Mouse (Mus musculus): ENCODE measurements around the gene Gpr27.

The Gpr27 gene

DNA sequence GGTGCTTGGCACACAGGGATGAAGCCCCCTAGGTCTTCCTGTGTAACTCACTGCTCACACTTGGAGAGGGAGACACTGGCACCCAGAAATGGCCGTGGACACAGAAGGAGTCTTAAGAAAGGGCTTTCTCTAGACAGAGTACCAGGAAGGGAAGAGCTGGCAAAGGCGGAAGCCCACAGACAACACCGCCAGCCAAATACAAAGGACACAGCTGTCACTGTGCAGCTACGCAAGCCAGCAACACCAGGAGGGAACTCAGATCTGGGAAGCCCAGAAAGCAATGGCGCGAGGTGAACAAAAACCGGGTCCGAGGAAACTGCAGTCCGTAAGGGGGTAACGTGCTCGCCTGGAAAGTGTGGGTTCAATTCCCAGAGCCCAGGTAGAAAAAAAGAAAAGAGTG is 14.4 kb upstream of the Gpr27 start:
- DNase-seq = no peak

DNA sequence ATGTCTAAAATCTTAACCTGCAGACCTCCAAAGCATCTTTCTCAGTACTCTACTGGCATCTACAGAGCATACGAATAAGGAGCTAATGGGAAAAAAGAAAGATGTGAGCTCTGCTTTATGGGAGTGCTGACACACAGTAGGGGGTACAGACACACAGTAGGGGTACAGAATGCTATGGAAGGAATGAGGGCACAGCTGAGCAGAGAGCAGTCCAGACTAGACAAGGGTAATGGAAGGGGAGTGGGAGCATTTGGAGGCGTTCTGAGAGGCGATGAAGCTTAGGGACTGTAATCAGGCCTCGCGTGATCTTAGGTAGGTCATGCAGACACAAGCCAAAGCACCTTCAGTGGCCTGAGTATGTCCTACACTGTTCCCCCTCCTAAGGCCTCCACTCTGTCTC is 8.5 kb upstream of the Gpr27 start:
- no peak for DNase-seq

DNA sequence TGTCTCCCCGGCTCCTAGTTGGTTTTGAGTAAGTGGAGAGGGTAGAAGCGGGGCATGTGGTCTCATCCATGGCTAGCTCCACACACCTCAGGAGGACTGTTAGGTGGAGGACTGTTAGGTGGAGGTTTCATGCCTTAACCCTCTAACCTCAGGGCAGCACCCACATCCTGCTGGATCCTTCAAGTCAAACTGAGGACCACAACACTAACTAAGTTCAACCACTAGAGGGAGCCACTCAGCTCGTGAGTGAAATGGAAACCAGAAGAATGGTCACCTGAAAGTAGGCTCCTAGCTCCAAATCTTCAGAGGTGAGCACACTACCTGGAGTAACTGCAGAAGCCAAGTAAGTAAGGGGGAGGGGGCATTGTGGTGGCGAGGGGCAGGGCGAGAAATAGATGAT is 7.6 kb upstream of the Gpr27 start:
- no peak for DNase-seq

GRCm38 (mm10) chr6:99688513-99688912 is 4.0 kb upstream of the Gpr27 start:
- no peak for DNase-seq

- no peak for DNase-seq
These were observed 743 bp upstream of the Gpr27 start for GRCm38 (mm10) chr6:99691666-99692205.

GRCm38 (mm10) chr6:99692916-99693841 is 700 bp downstream of the Gpr27 start:
- no peak for DNase-seq

DNA sequence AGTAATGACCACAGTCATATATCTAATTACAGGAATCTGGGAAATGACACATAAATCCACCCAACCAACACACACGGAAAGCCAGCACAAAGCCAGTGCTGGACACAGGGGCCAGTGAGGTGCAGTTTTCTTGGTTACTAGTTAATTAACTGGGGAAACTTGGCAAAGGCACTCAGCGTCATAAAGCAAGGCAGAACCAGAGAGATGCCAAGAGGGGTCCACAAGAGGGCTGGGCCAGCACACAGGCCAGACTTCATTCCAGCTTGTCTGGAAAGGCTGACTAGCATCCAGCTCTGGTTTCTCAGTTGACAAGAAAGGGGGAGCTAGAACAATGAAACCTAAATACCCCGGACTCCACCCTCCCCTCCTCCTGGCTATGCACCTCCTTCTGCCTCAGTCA is 8.0 kb downstream of the Gpr27 start:
- DNase-seq = peak; percentile 42

DNA sequence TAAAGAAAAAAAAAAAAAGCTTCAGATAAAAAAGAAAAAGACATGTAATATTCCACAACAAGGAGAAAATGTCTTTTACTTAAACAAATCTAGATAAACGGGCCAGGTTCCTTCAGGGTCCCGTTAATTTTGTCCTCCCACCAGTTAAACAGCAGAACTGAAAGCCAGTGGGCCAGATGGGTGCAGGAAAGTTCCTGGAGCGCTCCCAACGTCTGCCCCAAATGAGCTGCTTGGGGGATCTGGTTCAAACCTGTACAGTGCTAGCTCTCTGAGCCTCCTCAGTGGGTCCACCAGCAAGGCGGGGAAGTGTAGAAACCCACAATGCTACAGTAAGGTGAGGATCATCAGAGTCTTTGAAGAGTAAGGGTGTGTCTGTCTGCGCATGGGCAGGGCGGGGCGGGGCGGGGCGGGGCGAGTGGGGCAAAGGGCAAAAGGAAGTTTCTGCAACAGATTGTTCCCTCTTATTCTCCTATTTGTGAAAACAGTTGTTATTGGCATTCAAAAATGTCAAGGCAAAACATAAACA is 19.2 kb downstream of the Gpr27 start:
- DNase-seq = no peak

DNA sequence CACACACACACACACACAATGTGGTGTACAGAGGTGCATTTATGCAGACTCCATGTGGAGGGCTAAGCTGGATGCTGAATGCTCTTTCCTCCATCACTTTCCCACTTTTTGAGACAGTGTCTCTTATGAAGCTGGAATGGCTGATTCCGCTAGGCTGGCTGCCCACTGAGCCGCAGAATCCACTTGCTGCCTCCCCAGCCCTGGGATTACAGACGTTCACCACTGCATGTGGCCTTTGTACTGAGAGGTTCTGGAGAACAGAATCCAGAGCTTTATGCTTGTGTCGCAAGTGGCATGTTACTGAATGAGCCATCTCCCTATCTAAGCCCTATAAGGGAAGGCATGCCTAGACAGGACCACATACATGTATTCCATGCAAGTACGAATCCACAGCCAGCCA is 20.8 kb downstream of the Gpr27 start:
- DNase-seq = no peak

DNA sequence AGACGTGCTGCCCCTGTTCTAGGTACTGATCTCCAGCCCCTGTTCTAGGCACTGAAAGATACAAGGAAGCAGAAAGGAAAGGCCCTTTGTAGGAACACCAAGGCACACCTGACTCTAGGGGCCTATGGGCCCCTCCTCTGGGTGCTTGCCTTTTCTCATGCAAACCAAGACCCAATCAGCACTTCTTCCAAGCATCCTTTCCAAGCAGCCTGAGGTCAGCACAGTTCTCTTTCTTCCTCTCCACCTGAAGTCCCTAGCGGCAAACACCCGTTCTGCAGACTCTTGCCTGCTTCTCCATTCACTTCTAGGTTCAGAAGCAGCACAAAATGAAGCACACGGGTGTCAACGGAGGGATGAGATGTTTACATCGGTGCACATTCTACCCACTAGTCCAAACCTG is 22.7 kb downstream of the Gpr27 start:
- no peak for DNase-seq

DNA sequence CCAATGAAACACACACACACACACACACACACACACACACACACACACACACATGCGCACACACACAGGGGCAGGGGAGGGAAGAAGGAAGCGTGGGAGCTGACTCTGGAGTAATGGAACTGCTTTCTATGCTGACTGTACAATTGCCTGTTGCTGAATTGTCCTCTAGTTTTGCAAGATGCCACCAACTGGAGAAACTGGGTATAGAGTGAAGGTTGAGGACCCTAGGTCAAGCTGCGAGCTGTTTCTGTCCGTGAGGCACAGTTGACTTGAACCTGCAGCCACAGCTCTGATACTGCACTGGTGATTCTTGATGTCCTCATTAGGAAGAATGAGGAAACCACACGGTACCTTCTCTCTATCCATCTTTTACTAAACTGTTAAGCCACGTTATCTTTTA is 23.4 kb downstream of the Gpr27 start:
- DNase-seq = no peak

GRCm38 (mm10) chr6:99721032-99721431 is 28.6 kb downstream of the Gpr27 start:
- no peak for DNase-seq

DNA sequence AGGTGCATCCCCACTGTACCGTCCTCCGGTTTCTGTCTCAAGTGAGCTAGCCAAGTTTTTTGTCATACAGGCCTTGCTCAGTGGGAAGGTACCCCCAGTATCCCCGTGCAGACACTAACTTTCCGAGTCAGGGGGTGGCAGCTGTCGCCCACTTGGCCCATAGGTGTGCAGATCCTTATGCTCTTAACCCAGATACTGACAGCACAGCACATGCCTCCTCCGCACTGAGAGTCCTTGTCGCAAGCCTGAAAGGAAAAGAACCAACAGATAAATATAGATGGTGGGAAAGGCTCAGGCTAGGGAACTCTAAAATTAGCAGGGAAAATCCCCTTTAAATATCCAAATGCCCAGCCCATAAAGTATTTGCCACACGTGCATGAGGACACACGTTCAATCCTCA is 29.9 kb downstream of the Gpr27 start:
- DNase-seq = no peak

DNA sequence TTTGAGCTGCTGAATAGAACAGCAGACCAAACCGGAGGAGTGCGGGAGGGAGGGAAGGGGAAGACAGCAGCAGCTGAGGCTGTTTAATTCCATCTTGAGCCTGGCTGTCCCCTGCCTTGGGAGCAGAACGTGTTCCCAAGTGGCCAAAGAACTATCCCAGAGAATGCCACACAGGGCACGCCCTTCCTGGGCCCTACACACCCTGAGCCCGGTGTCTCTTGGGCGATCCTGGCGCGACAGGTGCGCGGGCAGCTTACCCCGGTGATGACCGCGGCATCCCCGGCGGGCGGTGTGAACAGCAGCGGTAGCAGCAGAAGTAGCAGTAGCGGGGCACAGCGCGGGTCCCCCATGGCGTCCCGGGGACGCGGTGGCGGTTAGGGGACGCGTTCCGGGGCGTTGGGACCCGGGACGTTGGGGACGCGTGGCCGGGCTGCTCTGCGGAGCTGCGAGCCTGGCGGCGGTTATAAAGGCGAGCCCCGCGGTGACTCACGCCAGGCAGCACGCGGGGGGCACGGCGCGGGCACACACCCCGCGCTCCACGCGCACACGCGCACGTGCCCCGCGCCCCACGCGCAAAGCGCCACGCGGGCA is 33.6 kb downstream of the Gpr27 start, which contains the start of gene Prok2:
TSS of gene Prok2 (minus strand) at position 422 of the 591 bp plus-strand sequence.
- no peak for DNase-seq

GRCm38 (mm10) chr6:99726576-99727303 is 34.3 kb downstream of the Gpr27 start:
- no peak for DNase-seq

- no peak for DNase-seq
These were observed 37.4 kb downstream of the Gpr27 start for GRCm38 (mm10) chr6:99729853-99730252.

DNA sequence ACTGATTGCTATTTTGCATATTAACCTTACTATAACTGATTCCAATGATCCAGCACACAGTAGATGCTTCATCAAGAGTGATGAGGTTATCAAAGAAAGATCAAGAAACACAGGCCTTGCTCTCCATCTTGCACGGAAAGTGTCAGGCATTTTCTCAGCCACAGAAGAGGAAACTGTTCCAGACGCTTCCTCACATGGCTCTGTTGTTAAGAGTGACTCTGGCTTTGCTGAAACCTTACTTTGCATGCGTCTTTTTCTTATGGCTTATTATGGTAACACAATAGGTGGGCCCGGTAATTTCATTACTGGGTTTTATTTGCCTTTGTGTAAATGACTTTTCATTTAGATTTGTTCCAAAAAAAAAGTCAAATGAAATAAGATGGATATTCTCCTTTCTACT is 39.4 kb downstream of the Gpr27 start:
- DNase-seq = no peak

DNA sequence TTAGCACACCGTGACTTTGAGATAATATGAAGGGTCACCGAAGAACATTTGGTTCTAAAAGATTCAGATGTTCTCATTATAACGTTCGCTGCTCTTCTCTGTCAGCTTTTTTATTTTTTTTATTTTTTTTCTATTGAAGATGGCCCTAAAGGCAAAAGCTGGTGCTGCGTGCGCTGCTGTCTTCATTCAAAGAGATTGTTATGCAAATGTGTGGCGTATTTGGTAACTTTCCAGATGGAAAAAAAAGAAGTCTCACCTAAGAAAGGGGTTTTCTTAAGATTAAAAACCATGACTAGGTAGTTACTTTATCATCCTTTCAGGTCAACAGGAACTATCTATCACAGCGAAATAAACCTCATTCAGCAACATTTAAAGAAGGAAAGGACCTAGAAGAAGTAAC is 40.2 kb downstream of the Gpr27 start:
- no peak for DNase-seq

- DNase-seq = peak; percentile 27
These were observed 42.2 kb downstream of the Gpr27 start for GRCm38 (mm10) chr6:99734666-99735065.

DNA sequence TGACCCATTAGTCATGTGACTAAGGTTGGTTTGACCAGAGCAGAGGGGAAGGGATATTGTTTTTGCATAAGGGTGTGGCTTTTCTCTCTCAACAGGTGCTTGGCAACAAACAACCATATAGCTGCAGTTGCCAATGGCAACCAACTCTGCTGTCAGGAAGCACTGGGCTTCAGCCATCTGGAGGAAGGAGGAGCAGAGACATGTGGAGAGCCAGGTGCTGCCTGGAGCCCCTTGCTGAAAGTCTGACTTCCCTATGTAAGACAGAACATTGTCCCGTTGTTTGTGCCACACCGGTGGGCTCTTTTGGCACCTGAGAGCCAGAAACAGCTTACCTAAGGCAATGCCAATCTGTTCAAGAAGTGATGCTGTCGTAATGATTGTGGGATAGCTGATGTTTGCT is 50.4 kb downstream of the Gpr27 start:
- DNase-seq = no peak

Data from kidney, adult 9 months (tissue).